Mouse (Mus musculus): ENCODE results near the gene Shbg.

Gene Shbg

DNA sequence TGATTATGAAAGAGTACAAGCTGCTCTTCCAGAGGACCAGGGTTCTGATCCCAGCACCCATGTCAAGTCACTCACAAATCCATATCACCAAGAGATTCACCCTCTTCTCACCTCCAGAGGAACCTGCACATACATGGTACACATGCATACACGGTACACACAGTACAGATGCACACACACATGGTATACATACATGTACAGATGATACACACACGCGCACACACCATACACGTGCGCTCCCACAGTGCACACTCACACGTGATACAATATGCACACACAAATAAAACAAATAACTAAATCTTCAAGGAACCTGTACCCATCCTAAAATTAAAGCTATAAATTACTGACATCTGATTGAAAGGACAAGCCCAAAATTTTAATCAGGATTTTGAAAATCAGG, 22.9 kb downstream of the Shbg start:
- no peak for DNase-seq (ENCODE audit: low spot score)

GRCm38 (mm10) chr11:69592799-69593198, 24.9 kb downstream of the Shbg start:
- no peak for DNase-seq (ENCODE audit: low spot score)

GRCm38 (mm10) chr11:69591899-69592637, 25.6 kb downstream of the Shbg start:
- no peak for DNase-seq (ENCODE audit: low spot score)

DNA sequence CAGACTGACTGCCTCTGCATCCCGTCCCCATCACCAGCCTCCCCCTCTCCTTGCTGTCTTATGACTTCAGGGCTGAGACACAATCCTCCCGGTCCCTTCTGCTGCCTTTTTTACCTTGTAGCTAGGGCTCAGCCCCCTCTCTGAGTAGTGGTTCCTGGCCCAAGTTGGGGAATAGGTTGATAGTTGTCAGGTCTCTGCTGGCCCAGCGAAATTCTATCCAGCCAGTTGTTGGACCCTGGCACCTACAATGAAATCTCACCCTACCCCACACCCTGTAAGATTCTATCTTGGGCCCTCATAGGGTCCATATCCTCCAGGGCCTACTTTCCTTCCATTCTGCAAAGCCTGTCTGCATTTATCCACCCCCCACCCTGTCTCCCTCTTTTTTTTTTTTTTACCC, 26.3 kb downstream of the Shbg start:
- no peak for DNase-seq (ENCODE audit: low spot score)

DNA sequence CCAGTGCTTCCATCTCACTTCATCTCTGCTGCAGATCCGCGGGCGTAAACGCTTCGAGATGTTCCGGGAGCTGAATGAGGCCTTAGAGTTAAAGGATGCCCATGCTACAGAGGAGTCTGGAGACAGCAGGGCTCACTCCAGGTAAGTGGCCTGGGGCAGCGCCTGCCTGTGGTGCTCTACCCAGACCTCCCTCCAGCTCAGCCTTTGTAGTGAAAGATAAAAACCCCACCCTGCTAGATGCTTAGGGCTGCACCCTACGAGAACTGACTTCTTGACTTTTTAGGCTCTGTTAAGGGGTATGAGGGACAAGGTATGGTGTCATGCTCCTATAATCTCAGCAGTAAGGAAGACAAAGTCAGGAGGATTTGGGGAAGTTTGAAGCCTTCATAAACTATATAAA, 27.1 kb downstream of the Shbg start:
- DNase-seq (ENCODE audit: low spot score), result no peak

DNA sequence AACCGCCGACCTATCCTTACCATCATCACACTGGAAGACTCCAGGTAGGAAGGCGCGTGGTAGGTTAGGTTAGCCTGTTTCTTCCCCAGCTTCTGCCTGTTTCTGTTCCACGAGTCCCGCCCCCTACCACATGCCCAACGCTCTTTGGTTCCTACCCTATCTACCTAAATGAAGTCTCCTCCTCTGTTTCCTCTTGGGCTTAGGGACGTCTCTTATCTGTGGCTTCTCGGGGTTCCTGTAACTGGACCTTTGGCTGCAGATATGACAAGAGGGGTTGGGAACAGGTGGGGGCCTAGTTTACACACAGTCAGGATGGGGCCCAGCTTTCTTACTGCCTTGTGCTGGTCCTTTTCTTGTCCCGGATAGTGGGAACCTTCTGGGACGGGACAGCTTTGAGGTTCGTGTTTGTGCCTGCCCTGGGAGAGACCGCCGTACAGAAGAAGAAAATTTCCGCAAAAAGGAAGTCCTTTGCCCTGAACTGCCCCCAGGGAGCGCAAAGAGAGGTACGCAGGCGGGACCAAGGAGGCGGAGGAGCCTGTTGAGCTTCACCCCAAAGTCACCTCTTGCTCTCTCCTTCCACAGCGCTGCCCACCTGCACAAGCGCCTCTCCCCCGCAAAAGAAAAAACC, 28.4 kb downstream of the Shbg start:
- no peak for DNase-seq (ENCODE audit: low spot score)

DNA sequence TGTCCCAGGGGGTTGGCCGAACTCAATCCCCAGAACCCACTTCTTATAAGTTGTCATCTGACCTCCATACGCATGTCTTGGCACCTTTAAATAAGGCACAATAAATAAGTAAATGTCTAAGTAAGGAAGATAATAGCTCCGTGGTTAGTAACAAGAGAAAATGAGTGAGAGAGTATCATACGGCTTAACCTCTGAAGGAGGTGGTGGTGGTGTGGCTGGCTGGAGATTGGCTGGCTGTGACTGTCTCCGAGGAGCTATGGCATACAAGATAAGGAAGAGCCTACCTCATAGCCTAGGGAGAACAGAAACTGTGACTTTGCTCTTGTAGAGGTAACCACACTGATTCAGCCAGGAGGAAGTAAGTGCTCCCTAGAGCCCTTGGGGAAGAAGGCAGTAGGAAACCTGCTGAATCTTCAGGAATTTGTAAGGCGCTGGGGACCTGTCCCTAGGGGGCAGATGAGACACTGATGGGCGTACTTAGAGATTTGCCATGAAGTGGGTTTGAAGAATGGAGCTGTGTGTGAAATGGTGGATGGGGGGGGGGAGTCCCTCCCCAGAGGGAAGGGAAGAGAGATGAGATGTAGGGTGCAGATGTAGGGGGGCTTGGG, 31.9 kb downstream of the Shbg start:
- DNase-seq (ENCODE audit: low spot score), result no peak

GRCm38 (mm10) chr11:69584937-69585336, 32.8 kb downstream of the Shbg start:
- DNase-seq (ENCODE audit: low spot score), result no peak

DNA sequence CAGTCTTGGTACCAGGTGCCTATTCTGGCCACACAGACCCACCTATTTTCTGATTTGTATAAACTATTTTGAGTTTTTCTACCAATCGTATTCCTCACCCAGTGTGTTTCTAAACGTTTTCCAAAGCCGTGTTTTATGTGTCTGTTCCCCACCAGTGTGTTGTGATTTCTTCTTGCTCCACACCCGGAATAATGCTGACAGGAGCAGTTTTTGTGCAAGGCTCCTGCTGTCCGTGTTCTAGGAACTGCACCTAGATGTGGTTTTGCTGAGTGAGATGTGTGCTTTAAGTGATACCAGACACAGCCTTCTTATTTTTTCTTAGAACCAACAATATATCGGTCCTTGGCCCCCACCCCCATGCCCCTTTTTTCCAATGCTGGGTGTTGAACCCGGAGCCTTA, 33.7 kb downstream of the Shbg start:
- DNase-seq (ENCODE audit: low spot score), result no peak

- DNase-seq (ENCODE audit: low spot score), result no peak
Measured at GRCm38 (mm10) chr11:69582230-69582805, 35.4 kb downstream of the Shbg start.

GRCm38 (mm10) chr11:69581814-69582213, 35.9 kb downstream of the Shbg start:
- DNase-seq (ENCODE audit: low spot score), result no peak

GRCm38 (mm10) chr11:69581147-69581688, 36.5 kb downstream of the Shbg start:
- peak; percentile 90 for DNase-seq (ENCODE audit: low spot score)

DNA sequence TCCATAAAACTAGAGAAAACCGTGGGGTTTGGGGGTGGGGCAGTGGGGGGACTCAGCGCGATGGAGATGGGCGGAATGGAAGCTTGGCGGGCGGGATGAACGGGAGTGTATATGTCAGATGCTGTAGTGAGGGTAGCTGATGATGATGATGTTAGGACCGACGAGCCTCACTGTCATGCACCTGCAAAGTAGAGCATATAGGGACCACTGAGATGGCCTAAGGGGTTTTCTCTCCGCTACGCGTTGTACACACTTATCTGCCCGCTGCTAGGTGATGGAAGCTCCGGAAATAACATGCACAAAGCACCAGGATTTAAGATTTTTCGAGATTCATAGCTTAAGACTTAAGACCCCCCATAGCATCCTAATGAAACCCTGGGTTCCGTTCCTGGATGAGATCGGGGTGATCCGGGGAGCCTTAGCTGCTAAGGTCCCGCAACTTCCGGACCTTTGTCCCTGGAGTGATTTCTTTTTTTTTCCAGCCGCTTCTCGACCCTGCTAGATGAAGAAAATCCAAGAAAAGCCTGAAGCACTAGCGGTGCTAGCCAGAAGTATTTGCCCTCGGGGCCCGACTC, 37.0 kb downstream of the Shbg start:
- DNase-seq (ENCODE audit: low spot score), result no peak

DNA sequence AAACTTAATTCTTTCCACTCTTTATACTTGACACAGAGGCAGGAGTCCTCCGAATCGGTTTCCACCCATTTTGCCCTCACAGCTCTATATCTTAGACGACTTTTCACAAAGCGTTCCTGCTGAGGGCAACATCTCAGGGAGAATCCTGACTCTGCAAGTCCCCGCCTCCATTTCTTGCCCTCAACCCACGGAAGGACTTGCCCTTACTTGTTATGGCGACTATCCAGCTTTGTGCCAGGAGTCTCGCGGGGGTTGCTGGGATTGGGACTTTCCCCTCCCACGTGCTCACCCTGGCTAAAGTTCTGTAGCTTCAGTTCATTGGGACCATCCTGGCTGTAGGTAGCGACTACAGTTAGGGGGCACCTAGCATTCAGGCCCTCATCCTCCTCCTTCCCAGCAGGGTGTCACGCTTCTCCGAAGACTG, 37.6 kb downstream of the Shbg start, which contains the start of the genes Wrap53 and Trp53:
Gene Wrap53 (minus strand): TSS at position 165 of the 424 bp plus-strand sequence.
Gene Trp53 (plus strand): TSS at position 269 of the 424 bp plus-strand sequence.
- DNase-seq (ENCODE audit: low spot score), result peak; percentile 93

DNA sequence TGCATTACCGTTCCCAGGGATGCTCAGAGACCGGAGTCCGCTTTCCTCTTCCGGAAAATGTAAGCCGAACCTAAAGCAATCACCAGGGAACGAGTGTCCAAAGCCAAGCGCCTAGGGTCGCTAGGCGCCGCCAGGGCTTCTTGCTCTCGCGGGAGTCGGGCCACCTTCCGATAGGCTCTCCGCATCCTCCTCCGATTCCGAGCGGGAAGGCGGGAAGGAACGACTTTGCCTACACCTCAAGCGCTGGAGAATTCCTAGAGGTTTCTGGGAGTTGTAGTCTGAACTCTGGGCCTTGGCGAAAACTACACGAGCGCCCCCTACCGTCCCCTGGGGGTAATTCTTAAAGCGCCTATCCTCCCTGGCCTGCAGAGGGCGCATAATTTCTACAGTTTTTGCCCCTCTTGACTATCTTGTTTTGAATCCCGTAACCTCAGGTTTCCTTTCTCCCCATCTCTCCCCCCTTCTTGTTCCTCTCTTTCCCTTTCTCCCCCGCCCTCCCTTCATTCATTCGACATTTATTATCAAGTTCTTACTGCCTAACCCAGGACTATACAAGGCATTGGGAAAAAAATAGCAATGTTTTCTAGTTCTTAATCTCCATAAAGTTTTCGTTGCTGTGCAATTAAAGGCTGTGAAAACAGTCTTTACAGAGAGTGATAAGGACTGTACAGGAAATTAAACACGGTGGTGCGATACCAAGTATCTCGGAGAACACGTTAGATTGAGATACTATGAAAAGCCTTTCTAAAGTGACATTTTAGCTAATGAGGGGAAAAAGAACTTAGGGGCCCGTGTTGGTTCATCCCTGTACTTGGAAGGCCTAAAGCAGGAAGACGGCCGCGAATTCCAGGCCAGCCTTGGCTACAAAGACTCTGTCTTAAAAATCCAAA, 38.3 kb downstream of the Shbg start:
- peak; percentile 97 for DNase-seq (ENCODE audit: low spot score)

GRCm38 (mm10) chr11:69578301-69578700, 39.4 kb downstream of the Shbg start:
- no peak for DNase-seq (ENCODE audit: low spot score)

DNA sequence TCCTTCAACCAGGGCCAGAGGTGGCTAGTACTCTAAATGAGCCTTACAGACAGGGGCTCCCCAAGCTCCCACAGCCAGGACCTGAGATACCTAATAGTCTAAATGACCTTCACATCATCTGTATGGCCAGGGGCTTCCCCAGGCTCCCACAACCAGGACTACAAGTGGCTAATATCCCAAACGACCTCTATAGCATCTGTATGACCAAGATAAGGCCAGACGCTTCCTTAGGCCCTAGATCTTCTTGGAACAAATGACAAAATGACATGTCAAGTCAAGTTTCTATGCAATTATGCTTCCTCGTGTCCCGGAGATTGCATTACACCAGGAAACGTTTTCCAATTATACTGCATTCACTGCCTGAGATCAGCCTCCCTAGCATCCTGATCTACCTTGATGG, 41.4 kb downstream of the Shbg start:
- no peak for DNase-seq (ENCODE audit: low spot score)

DNA sequence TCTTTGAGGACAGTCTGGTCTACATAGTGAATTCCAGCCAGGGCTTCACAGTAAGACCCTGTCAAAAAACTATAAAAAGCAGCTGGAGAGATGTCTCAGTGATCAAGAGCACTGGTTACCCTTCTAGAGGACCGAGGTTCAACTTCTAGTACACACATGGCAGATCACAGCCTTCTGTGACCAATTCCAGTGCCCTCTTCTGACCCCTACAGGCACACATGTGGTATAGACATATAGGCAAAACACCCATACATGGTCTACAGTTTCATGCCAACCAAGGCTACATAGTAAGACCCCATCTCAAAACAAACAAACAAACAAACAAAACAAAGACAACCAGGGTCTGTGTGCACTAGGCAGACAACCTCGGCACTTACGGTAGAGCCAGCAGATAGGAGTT, 42.5 kb downstream of the Shbg start:
- DNase-seq (ENCODE audit: low spot score), result no peak

GRCm38 (mm10) chr11:69565131-69565530, 52.6 kb downstream of the Shbg start:
- no peak for DNase-seq (ENCODE audit: low spot score)
